Mouse (Mus musculus) heart, postnatal 0 days (tissue): ENCODE results near the gene Grap2.

Experiments used
- CTCF ChIP-seq: IDR thresholded peaks from 2 replicates; pipeline ENCODE4 v1.5.1; 2016; ENCODE audit warnings: antibody characterized with exemption, control low read depth, low read depth
- EP300 ChIP-seq: IDR thresholded peaks from 2 replicates; pipeline ENCODE4 v1.6.1; 2016; ENCODE audit warnings: antibody characterized with exemption, low read depth

GRCm38 (mm10) chr15:80681466-80681881 is 109.1 kb downstream of the Grap2 start:
- TF ChIP-seq EP300, result no peak
- no peak for TF ChIP-seq CTCF
